Mouse (Mus musculus): ENCODE measurements around the gene Lao1.

The Lao1 gene

DNA sequence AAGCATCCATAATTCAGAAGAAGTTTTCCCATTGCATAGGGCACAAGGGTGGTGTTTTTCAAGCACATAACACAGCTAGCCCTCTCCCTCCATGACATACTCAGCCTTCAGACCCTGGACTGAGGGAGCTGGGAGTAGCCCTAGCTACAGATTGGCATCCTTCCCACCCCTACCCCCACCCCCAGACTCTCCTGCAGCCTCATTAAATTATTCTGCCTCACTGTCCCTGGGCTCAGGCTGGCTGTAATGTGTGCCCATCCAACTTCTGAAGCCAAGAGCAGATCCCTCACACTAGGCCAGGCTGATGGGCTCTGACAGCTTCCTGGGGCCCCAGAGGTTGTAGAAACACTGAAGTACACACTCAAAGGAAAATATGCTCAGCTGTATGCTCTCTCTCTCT lies 53.6 kb downstream of the Lao1 start:
- no peak for DNase-seq (ENCODE audit: low spot score in 2 of 2)

DNA sequence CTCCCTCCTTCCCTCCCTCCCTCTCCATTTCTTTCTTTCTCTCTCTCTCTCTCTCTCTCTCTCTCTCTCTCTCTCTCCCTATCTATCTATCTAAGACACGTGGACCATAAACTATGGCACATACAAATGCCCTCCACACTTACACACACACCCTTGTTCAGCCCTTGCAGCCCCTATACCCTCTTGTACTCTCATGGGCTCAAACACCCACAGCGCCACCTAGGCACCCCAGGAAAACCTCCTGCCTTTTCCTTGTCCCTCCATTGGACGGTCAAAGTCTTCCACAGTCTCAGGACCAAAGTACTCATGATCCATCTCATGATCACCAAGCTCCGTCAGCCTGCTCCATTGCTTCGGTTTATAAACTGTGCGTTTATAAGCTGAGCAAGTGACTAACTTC lies 54.2 kb downstream of the Lao1 start:
- DNase-seq (ENCODE audit: low spot score in 2 of 2) = no peak

DNA sequence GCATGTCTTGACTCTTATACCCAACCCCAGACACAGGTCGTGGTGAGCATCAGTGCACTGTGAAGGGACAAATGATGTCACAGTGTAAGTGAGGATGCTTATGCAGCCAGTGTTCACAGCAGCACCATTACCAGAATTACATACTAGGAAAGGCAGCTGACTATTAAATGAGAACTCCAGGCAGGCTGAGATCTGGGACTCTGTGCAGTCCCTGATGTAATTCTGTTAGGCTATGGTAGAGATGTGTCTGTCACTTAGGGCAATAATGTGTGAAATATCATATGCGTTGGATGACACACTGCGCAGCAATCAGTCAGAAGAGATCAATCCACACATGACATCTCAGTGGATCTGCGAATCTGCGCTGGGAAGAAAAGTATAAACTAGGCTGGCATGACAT lies 55.7 kb downstream of the Lao1 start:
- no peak for DNase-seq (ENCODE audit: low spot score in 2 of 2)
